Mouse (Mus musculus) brain, adult 2 months (tissue): Measurements from ENCODE around the gene Gpr31b.
"Not testable (repeated sequence)": the region's sequence is repeated elsewhere in the genome, so short reads cannot be mapped to it uniquely, and the experiment has no call there.

Source experiments
- DNase-seq: peaks from one replicate; pipeline ENCODE4 v3.0.0; 2011; ENCODE audit warnings: low read depth, low spot score

Gene Gpr31b

GRCm38 (mm10) chr17:13052124-13052813 lies at the start of gene Gpr31b:
Gene Gpr31b, minus strand, starts transcription at chr17:13052296.
- not testable (repeated sequence) for DNase-seq

- not testable (repeated sequence) for DNase-seq
These were observed 40.9 kb upstream of the Gpr31b start for GRCm38 (mm10) chr17:13092960-13093359.

GRCm38 (mm10) chr17:13092100-13092764 lies 40.1 kb upstream of the Gpr31b start:
- not testable (repeated sequence) for DNase-seq

- not testable (repeated sequence) for DNase-seq
These were observed 39.4 kb upstream of the Gpr31b start for GRCm38 (mm10) chr17:13091510-13091909.

GRCm38 (mm10) chr17:13069227-13069626 lies 17.1 kb upstream of the Gpr31b start:
- DNase-seq = not testable (repeated sequence)

GRCm38 (mm10) chr17:13067864-13068385 lies 15.8 kb upstream of the Gpr31b start:
- DNase-seq = not testable (repeated sequence)

GRCm38 (mm10) chr17:13062882-13063281 lies 10.8 kb upstream of the Gpr31b start:
- DNase-seq = not testable (repeated sequence)

GRCm38 (mm10) chr17:13060804-13061203 lies 8.7 kb upstream of the Gpr31b start, which contains the start of gene Tcp10b:
Gene Tcp10b, plus strand, starts transcription at chr17:13061104.
- not testable (repeated sequence) for DNase-seq

- peak; percentile 76 for DNase-seq
These were observed 8.0 kb downstream of the Gpr31b start for GRCm38 (mm10) chr17:13043846-13044673.

GRCm38 (mm10) chr17:13036627-13037192 lies 15.4 kb downstream of the Gpr31b start:
- DNase-seq = not testable (repeated sequence)

GRCm38 (mm10) chr17:13013316-13013715 lies 38.8 kb downstream of the Gpr31b start:
- no peak for DNase-seq

GRCm38 (mm10) chr17:13009887-13010286 lies 42.2 kb downstream of the Gpr31b start:
- DNase-seq = peak; percentile 80

GRCm38 (mm10) chr17:13008528-13008927 lies 43.6 kb downstream of the Gpr31b start:
- DNase-seq = peak; percentile 17

- DNase-seq = peak; percentile 99
These were observed 44.2 kb downstream of the Gpr31b start for GRCm38 (mm10) chr17:13007730-13008425.

GRCm38 (mm10) chr17:13006984-13007383 lies 45.1 kb downstream of the Gpr31b start:
- DNase-seq = no peak

GRCm38 (mm10) chr17:13006546-13006945 lies 45.5 kb downstream of the Gpr31b start, which contains the start of gene Sod2:
Gene Sod2, plus strand, starts transcription at chr17:13006846.
- not testable (repeated sequence) for DNase-seq

GRCm38 (mm10) chr17:13004436-13004835 lies 47.7 kb downstream of the Gpr31b start:
- not testable (repeated sequence) for DNase-seq

GRCm38 (mm10) chr17:13002243-13002642 lies 49.9 kb downstream of the Gpr31b start:
- DNase-seq = not testable (repeated sequence)
